Mouse (Mus musculus) embryonic facial prominence, embryonic 14.5 days (tissue): ENCODE results near the gene Unc13a. TPM values are rescaled to one million over a fixed set of nuclear protein-coding genes. Genes with fewer than 3 reads are reported as not detected.
"Not testable (repeated sequence)": the region's sequence is repeated elsewhere in the genome, so short reads cannot be mapped to it uniquely, and the experiment has no call there.

Experiments used
- ATAC-seq: fragments of 200-750 bp; cut with Nextera tagmentation; 2 replicates; pipeline ENCODE4 v1.8.0; 2017; ENCODE audit warnings: low read depth, moderate number of reproducible peaks, moderate TSS enrichment
- DNase-seq: peaks from one replicate; pipeline ENCODE4 v3.0.0-alpha.2; 2015; ENCODE audit warnings: low spot score
- H3K27ac ChIP-seq: fragments of 300-500 bp; sonication (generic); replicated peaks from 2 replicates; pipeline ENCODE4 v1.5.1; 2014; ENCODE audit warnings: low read depth, mild to moderate bottlenecking, low read length, moderate library complexity
- H3K27me3 ChIP-seq: fragments of 300-500 bp; sonication (generic); replicated peaks from 2 replicates; pipeline ENCODE4 v1.6.1; 2014; ENCODE audit warnings: low read length; ENCODE audit not compliant: control insufficient read depth, insufficient read depth
- H3K36me3 ChIP-seq: fragments of 300-500 bp; sonication (generic); 2 replicates; pipeline ENCODE4 v1.6.1; 2014; ENCODE audit warnings: low read length, mixed read lengths; ENCODE audit not compliant: control insufficient read depth, insufficient read depth
- H3K4me1 ChIP-seq: fragments of 300-500 bp; sonication (generic); 2 replicates; pipeline ENCODE4 v1.6.1; 2014; ENCODE audit warnings: antibody characterized with exemption, low read length; ENCODE audit not compliant: control insufficient read depth, insufficient read depth
- H3K4me2 ChIP-seq: fragments of 300-500 bp; sonication (generic); 2 replicates; pipeline ENCODE4 v1.6.1; 2014; ENCODE audit warnings: low read depth, mild to moderate bottlenecking, low read length, moderate library complexity, mixed read lengths
- H3K4me3 ChIP-seq: fragments of 300-500 bp; sonication (generic); 2 replicates; pipeline ENCODE4 v1.5.1; 2014; ENCODE audit warnings: low read depth, mild to moderate bottlenecking, low read length
- H3K9ac ChIP-seq: fragments of 300-500 bp; sonication (generic); 2 replicates; pipeline ENCODE4 v1.6.1; 2014; ENCODE audit warnings: low read depth, mild to moderate bottlenecking, low read length, moderate library complexity, mixed read lengths
- H3K9me3 ChIP-seq: fragments of 300-500 bp; sonication (generic); 2 replicates; pipeline ENCODE4 v1.6.1; 2016; ENCODE audit warnings: low read length; ENCODE audit not compliant: control insufficient read depth
- WGBS: fragments of 180-500 bp; shearing (Covaris S2); extraction: QIAGEN DNeasy Blood & Tissue Kit; methylation state at CpG from one replicate; pipeline ENCODE4 v1.1.7; 2014; 5-methylcytosine and 5-hydroxymethylcytosine counted together
- polyA plus RNA-seq: library from polyadenylated mRNA; unstranded; fragments of >200 nt; fragmentation: Nextera tagmentation; extraction: Ambion mirVana; gene quantifications from 2 replicates; pipeline ENCODE4 v1.2.1, GENCODE M21; 2014

Unc13a gene
- polyA plus RNA-seq, 1 experiment from 2014 or later = 1.1 TPM

DNA sequence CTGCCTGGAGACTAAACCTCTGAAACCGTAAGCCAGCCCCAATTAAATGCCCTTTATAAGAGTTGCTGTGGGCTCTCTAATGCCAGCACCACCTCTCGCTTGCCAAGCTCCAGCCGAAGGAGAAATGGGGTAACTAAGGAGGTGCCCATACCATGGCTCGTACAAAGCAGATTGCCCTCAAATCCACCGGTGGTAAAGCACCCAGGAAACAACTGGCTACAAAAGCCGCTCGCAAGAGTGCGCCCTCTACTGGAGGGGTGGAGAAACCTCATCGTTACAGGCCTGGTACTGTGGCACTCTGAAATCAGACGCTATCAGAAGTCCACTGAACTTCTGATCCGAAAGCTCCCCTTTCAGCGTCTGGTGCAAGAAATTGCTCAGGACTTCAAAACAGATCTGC lies 23.9 kb upstream of the Unc13a start:
- WGBS = 66% methylated on average over 12 of the region's 12 CpGs
- peaks cover 80% of the 10 kb centered on the region for H3K27me3 ChIP-seq
- not testable (repeated sequence) for H3K4me1 ChIP-seq, H3K27ac ChIP-seq, H3K4me3 ChIP-seq, H3K9me3 ChIP-seq, H3K9ac ChIP-seq, H3K4me2 ChIP-seq, DNase-seq, ATAC-seq, H3K36me3 ChIP-seq

DNA sequence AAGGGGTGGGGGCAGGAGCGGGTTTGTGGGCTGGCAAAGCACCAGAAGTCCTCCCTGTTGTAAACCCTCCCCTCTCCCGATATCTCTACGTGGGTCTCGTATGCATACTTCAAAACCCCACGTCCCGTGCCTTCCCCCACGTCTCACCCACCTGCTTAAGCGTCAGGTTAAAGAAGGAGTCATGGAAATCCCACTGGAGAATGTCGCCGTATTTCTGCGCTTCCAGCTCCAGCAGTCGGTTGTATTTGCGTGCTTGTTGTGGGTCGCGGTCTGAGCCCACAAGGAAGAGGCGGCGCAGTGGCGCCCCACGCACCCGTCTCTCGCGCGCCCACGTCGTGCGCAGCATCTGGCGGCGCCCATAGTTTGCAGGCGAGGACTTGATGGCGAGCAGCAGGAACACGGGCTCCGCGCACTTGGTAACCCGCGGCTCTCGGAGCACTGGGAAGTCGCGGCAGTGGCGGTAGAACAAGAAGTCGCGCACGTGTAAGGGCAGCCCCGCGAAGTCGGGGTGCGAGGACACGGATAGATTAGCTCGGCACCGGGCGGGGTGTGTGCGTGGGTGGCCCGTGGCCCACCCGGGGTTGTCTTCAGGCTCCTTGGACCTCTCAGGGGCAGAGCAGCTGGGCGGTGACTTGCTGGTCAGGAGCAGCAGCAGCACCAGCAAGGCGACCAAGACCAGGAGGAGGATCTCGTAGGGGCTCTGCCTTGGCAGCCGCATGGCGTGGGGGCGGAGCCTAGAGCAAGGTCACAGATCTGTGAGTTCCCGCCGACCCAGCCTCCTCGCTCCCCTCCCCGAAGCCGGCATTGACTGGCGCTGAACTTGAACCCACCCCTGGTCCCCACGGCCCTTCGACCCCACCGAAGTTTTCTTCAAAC lies 21.8 kb upstream of the Unc13a start:
- 10% methylated on average over 57 of the region's 68 CpGs for WGBS
- H3K9ac ChIP-seq = no peak overlapping the region
- no peak overlapping the region for H3K27ac ChIP-seq
- H3K4me1 ChIP-seq = no peaks in the 10 kb centered on the region
- no peaks in the 10 kb centered on the region for H3K9me3 ChIP-seq
- H3K36me3 ChIP-seq = no peaks in the 10 kb centered on the region
- no peak for DNase-seq
- no peak for ATAC-seq
- H3K27me3 ChIP-seq = peaks cover 82% of the 10 kb centered on the region
- peak overlapping the region; percentile 32; the same call in 1 of the 2 replicates for H3K4me2 ChIP-seq
- H3K4me3 ChIP-seq = peak overlapping the region; percentile 14

DNA sequence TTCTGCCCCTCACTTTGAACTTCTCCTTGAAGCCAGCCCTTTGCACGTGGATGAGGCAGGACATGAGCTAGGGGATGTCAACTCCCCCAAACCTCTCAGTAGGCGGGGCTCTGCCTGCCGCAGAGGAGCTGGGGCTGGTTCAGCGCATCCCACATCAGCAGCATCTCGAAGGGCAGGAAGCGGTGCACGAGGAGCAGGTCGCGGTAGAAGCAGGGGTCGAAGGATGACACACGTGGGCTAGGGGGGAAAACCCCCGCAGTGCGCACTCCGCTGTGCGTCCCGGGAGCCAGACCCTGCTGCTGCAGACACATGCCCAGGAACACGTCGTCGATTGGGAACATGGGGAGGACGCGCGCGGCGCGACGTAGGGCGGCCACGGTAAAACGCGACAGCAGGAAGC lies 21.0 kb upstream of the Unc13a start:
- no peak overlapping the region for H3K4me2 ChIP-seq
- no peaks in the 10 kb centered on the region for H3K36me3 ChIP-seq
- WGBS = 6% methylated on average over 30 of the region's 30 CpGs
- H3K27me3 ChIP-seq = peaks cover 91% of the 10 kb centered on the region
- no peaks in the 10 kb centered on the region for H3K9me3 ChIP-seq
- ATAC-seq (no peak), DNase-seq (no peak)
- H3K4me1 ChIP-seq = no peaks in the 10 kb centered on the region
- no peak overlapping the region for H3K27ac ChIP-seq
- H3K9ac ChIP-seq = no peak overlapping the region
- no peak overlapping the region for H3K4me3 ChIP-seq

DNA sequence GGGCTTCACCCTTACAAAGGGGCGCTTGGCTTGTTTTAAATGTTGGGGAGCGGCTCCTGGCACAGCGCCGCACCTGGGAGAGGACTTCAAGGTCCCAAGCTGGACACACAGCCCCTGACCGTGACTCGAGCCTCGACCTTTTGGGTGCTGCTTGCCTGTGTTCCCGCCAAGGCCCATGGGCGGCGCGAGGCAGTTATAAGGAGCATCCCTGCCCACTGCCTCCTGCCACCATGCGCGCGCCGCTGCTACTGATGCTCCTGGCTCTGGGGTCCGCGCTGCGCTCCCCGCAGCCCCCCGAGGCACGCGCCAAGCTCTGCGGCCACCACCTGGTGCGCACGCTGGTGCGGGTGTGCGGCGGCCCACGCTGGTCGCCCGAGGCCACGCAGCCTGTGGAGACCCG lies 17.5 kb upstream of the Unc13a start, which contains the start of gene Insl3:
Insl3 (plus strand) TSS at position 187 of the 400 bp plus-strand sequence.
- DNase-seq (no peak), ATAC-seq (no peak)
- Histone ChIP-seq H3K9me3 (no peaks in the 10 kb centered on the region), H3K4me2 (no peak within 1 kb of the TSS), H3K27me3 (peaks cover 100% of the 10 kb centered on the region), H3K4me3 (no peak within 1 kb of the TSS), H3K27ac (no peak within 1 kb of the TSS), H3K9ac (no peak within 1 kb of the TSS), H3K4me1 (peaks cover 8% of the 10 kb centered on the region), H3K36me3 (no peaks in the 10 kb centered on the region)
- WGBS = 4% methylated on average over 20 of the region's 33 CpGs

DNA sequence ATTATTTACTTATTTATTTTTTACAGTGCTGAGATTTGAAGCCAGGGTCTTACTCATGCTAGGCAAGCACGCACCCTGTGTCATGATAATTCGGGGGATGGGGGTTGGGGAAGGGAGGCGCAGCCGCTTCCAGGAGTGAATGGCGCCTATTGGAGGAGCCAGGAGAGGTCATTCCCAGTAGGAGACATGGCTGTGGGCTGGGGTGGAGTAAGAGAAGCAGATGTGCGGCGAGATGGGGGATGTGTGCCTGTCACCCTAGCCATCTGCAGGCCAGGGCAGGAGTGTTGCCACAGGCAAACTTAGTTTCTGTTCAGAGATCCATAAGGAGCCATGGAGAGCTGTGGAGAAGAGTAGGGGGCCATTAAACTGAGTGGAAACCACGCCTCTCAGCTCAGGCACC lies 16.1 kb upstream of the Unc13a start:
- Histone ChIP-seq H3K36me3 (no peaks in the 10 kb centered on the region), H3K9ac (no peak overlapping the region), H3K4me2 (no peak overlapping the region), H3K9me3 (no peaks in the 10 kb centered on the region), H3K27me3 (peaks cover 100% of the 10 kb centered on the region), H3K27ac (no peak overlapping the region), H3K4me3 (no peak overlapping the region), H3K4me1 (peaks cover 8% of the 10 kb centered on the region)
- DNase-seq (no peak), ATAC-seq (no peak)
- WGBS = 4% methylated on average over 8 of the region's 8 CpGs

DNA sequence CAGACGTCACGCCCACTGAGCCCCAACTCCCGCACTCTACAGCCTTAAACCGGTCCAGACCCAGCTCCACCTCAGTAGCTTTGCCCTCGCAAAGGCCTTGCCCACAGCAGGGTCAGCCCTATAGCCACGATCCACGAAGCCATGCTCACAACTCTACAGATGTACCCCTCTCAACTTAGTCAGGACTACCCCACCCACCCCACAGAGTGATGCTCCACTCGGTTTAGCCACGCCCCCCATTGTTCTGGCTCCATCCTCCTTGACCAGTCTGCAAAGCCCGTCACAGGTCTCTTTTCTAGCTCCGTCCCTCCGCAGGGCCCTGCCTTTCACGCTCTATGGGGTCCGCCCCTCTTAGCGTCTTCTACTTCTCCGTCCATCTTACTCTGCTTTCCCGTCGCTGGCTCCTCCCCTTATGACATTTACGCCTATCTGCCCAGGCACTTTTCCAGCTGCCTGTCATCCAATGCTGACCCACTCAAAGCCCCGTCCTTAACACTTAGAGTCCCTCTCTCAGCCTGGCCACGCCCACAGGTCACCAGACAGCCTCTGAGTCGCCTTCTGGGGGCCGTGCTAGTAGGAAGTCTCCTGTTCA lies 14.7 kb upstream of the Unc13a start:
- Histone ChIP-seq H3K36me3 (no peaks in the 10 kb centered on the region), H3K4me3 (peak overlapping the region; percentile 26), H3K9me3 (no peaks in the 10 kb centered on the region), H3K4me2 (peak overlapping the region; percentile 48), H3K27ac (no peak overlapping the region), H3K27me3 (peaks cover 100% of the 10 kb centered on the region), H3K9ac (no peak overlapping the region), H3K4me1 (peaks cover 8% of the 10 kb centered on the region)
- ATAC-seq = peak; percentile 30; the same call in 1 of the 2 replicates
- WGBS = 1% methylated on average over 20 of the region's 23 CpGs
- DNase-seq = peak; percentile 32

DNA sequence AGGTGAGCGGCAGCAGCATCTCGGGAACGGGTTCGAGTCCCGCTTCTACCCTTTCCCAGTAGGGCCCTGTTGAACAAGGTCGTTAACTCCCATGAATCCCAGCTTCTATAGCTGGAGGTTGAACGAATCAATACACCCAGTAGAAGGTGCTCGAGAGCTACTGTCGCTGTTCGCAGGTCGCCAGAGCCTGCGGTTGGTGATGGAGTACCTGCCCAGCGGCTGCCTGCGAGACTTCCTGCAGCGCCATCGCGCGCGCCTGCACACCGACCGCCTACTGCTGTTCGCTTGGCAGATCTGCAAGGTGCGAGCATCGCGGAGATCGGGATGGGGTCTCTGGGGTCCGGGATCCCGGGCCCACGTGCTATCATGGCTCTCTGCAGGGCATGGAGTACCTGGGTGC lies 14.0 kb upstream of the Unc13a start:
- peaks cover 8% of the 10 kb centered on the region for H3K4me1 ChIP-seq
- peaks cover 100% of the 10 kb centered on the region for H3K27me3 ChIP-seq
- no peak overlapping the region for H3K27ac ChIP-seq
- H3K4me3 ChIP-seq = peak overlapping the region; percentile 26
- 6% methylated on average over 26 of the region's 29 CpGs for WGBS
- no peaks in the 10 kb centered on the region for H3K9me3 ChIP-seq
- H3K4me2 ChIP-seq = peak overlapping the region; percentile 48
- DNase-seq (no peak), ATAC-seq (no peak)
- no peaks in the 10 kb centered on the region for H3K36me3 ChIP-seq
- H3K9ac ChIP-seq = no peak overlapping the region

DNA sequence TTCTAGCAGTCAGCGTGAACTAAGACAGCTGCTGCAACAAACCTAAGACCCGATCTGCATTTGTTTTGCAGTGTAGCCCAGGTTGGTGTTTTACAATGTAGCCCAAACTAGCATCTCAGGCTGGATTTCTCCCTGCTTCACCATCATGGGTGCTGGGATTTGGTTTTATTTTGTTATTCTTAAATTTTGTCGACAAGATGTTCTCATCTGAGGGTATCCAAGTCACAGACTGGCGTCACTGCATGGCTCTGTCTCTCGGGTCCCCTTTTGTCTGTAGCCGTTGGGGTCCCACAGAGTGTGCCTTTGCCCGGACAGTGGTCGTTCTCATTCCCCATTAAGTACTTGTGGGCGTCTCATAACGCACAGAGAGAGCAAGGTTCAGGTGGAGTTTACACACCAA lies 13.1 kb upstream of the Unc13a start:
- Histone ChIP-seq H3K4me3 (no peak overlapping the region), H3K27me3 (peaks cover 100% of the 10 kb centered on the region), H3K9me3 (no peaks in the 10 kb centered on the region), H3K36me3 (no peaks in the 10 kb centered on the region), H3K4me2 (no peak overlapping the region), H3K27ac (no peak overlapping the region), H3K4me1 (peaks cover 8% of the 10 kb centered on the region), H3K9ac (no peak overlapping the region)
- ATAC-seq (no peak), DNase-seq (no peak)
- WGBS = 22% methylated on average over 10 of the region's 10 CpGs
